18 mouse cellular contexts compared by ENCODE assay signal in the genomic region with DNA sequence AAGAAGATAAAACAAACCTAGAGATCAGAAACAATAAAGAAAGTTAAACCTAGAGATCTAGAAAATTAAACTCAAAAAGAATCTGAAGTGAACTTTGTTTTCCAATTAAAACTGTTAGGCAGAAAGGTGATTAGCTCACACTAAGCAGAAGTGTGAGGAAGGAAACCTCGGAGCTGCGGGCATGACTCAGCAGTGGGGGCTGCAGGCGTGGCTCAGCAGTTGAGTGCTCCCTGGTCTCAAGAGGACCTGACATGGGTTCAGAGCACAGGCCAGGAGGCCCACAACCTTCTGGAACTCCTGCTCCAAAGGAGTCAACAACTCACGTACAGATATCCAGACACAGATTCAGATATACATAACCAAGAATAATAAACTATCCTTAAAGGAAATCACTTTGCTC. TPM values are rescaled to one million over a fixed set of nuclear protein-coding genes. Genes with fewer than 3 reads are reported as not detected.
DNase-seq lines count a peak whose midpoint lies in the region; ATAC-seq lines count a peak whose summit lies in the region.
"Had no signal": no experiment of that assay in that cellular context is flagged by ENCODE, and none has a peak within 500 bp of the region (broad histone marks: within the 10 kb centered on the region; RNA-seq: fewer than 3 reads in every experiment).

No protein-coding gene starts in this region.

- intact Hi-C loops in left cerebral cortex, postnatal 4 days (cut with DNase I) = no loop called here

- no peak overlapping the region for H3K4me3 ChIP-seq in liver, embryonic 16.5 days (ENCODE audit: low read depth, low read length)
- no peak overlapping the region for H3K4me3 ChIP-seq in intestine, embryonic 15.5 days (replicated peaks)
- H3K4me3 ChIP-seq: embryonic facial prominence, embryonic 15.5 days; forebrain, embryonic 13.5 days; hindbrain, embryonic 15.5 days; lung, embryonic 15.5 days; stomach, embryonic 15.5 days had no signal

- no peak overlapping the region for H3K4me2 ChIP-seq in liver, embryonic 16.5 days (ENCODE audit: low read depth, low read length)
- no peak overlapping the region for H3K4me2 ChIP-seq in intestine, embryonic 15.5 days (replicated peaks)
- H3K4me2 ChIP-seq: embryonic facial prominence, embryonic 15.5 days; forebrain, embryonic 13.5 days; hindbrain, embryonic 15.5 days; lung, embryonic 15.5 days; stomach, embryonic 15.5 days had no signal

- peak; percentile 92 for ATAC-seq in granulocyte monocyte progenitor cell, adult 5-6 weeks (replicated peaks; ENCODE audit: poor library complexity, severe bottlenecking)
- peak; percentile 70 for ATAC-seq in liver, embryonic 16.5 days (ENCODE audit: low read depth)
- no peak for ATAC-seq in intestine, embryonic 15.5 days
- ATAC-seq: forebrain, embryonic 13.5 days had no signal

- H3K36me3 ChIP-seq in liver, embryonic 16.5 days (ENCODE audit: control insufficient read depth, insufficient read depth) = peaks cover 13% of the 10 kb centered on the region; the same call in 1 of the 2 replicates
- H3K36me3 ChIP-seq in intestine, embryonic 15.5 days = peaks cover 17% of the 10 kb centered on the region; the same call in 1 of the 2 replicates

- H3K9me3 ChIP-seq in liver, embryonic 16.5 days (replicated peaks; ENCODE audit: control insufficient read depth, low read length) = no peaks in the 10 kb centered on the region
- no peaks in the 10 kb centered on the region for H3K9me3 ChIP-seq in intestine, embryonic 15.5 days
- H3K9me3 ChIP-seq: embryonic facial prominence, embryonic 15.5 days; forebrain, embryonic 13.5 days; hindbrain, embryonic 15.5 days; lung, embryonic 15.5 days; stomach, embryonic 15.5 days had no signal

- no peak overlapping the region for H3K9ac ChIP-seq in liver, embryonic 16.5 days (ENCODE audit: low read depth, low read length)
- no peak overlapping the region for H3K9ac ChIP-seq in intestine, embryonic 15.5 days
- H3K9ac ChIP-seq: embryonic facial prominence, embryonic 15.5 days; forebrain, embryonic 13.5 days; hindbrain, embryonic 15.5 days; lung, embryonic 15.5 days; stomach, embryonic 15.5 days had no signal

- 27% methylated on average over 4 of the region's 4 CpGs for WGBS in liver, embryonic 16.5 days (ENCODE audit: insufficient replicate concordance)
- WGBS in intestine, embryonic 15.5 days = 82% methylated on average over 4 of the region's 4 CpGs

- H3K27ac ChIP-seq in liver, embryonic 16.5 days (ENCODE audit: low read length) = no peak overlapping the region
- no peak overlapping the region for H3K27ac ChIP-seq in intestine, embryonic 15.5 days
- H3K27ac ChIP-seq: embryonic facial prominence, embryonic 15.5 days; forebrain, embryonic 13.5 days; hindbrain, embryonic 15.5 days; lung, embryonic 15.5 days; stomach, embryonic 15.5 days had no signal

- H3K4me1 ChIP-seq in liver, embryonic 16.5 days (ENCODE audit: control insufficient read depth, low read depth, low read length) = peaks cover 5% of the 10 kb centered on the region
- H3K4me1 ChIP-seq in intestine, embryonic 15.5 days (replicated peaks) = no peaks in the 10 kb centered on the region
- H3K4me1 ChIP-seq: embryonic facial prominence, embryonic 15.5 days; forebrain, embryonic 13.5 days; hindbrain, embryonic 15.5 days; stomach, embryonic 15.5 days had no signal

- peak; percentile 65 for DNase-seq in A20 (ENCODE audit: low read depth, low spot score)
- peak; percentile 51 for DNase-seq in MEL-GATA-1-ER (ENCODE audit: extremely low read depth, low read depth)
- DNase-seq in adrenal gland, postnatal 4 days (ENCODE audit: low spot score in 2 of 2) = no peak
- no peak for DNase-seq in left cerebral cortex, postnatal 4 days
- no peak for DNase-seq in kidney, adult 11 months
- DNase-seq: adrenal gland, adult 8-10 months; cerebellum, adult 2 months; gastrocnemius, postnatal 25 days; heart, postnatal 14 days; kidney, adult 9 months had no signal

- H3K27me3 ChIP-seq in liver, embryonic 16.5 days (ENCODE audit: control insufficient read depth, insufficient read depth, low read depth, low read length) = no peaks in the 10 kb centered on the region
- no peaks in the 10 kb centered on the region for H3K27me3 ChIP-seq in intestine, embryonic 15.5 days (replicated peaks)
- H3K27me3 ChIP-seq: embryonic facial prominence, embryonic 15.5 days; forebrain, embryonic 13.5 days; hindbrain, embryonic 15.5 days; lung, embryonic 15.5 days; stomach, embryonic 15.5 days had no signal

RNA-seq across cellular contexts. Expression of a gene that starts 14.5 kb away (rescaled TPM):
- 64.0 and 82.8 TPM in 2 replicates for total RNA-seq in granulocyte monocyte progenitor cell, adult 5-6 weeks (2014; fragmentation: Nextera tagmentation)
- total RNA-seq in granulocyte monocyte progenitor cell, adult 5-6 weeks (2017) = 52.2 and 55.0 TPM in 2 replicates
- 33.5 and 35.6 TPM in 2 replicates for polyA plus RNA-seq in liver, embryonic 16.5 days (2015; fragmentation: Nextera tagmentation; extraction: Ambion mirVana)
- 10 to 100 TPM; 85.8 to 88.4 TPM for total RNA-seq in adrenal gland, postnatal 4 days (2021)
- total RNA-seq in left cerebral cortex, postnatal 4 days (2021) = 10 to 100 TPM; 37.0 to 38.4 TPM
- polyA plus RNA-seq in intestine, embryonic 15.5 days (2015; fragmentation: Nextera tagmentation; extraction: Ambion mirVana) = 57.7 and 66.6 TPM in 2 replicates

RNA-seq across cellular contexts. Expression of a gene that starts 51.9 kb away (rescaled TPM):
- total RNA-seq in granulocyte monocyte progenitor cell, adult 5-6 weeks (2014; fragmentation: Nextera tagmentation) = not detected in 2 replicates
- not detected in 2 replicates for total RNA-seq in granulocyte monocyte progenitor cell, adult 5-6 weeks (2017)
- not detected in 2 replicates for polyA plus RNA-seq in liver, embryonic 16.5 days (2015; fragmentation: Nextera tagmentation; extraction: Ambion mirVana)
- total RNA-seq in adrenal gland, postnatal 4 days (2021) = under 1 TPM; 0.11 to 0.14 TPM
- total RNA-seq in left cerebral cortex, postnatal 4 days (2021) = under 1 TPM; 0.48 to 0.70 TPM
- not detected in 2 replicates for polyA plus RNA-seq in intestine, embryonic 15.5 days (2015; fragmentation: Nextera tagmentation; extraction: Ambion mirVana)
- total RNA-seq: gastrocnemius, postnatal 25 days; heart, postnatal 14 days had no signal

Comparison
In these comparisons a context has a peak if more than half of its experiments do, and no peak if none do; other contexts are left out.
1. DNase-seq: peak in A20 (single experiment) and MEL-GATA-1-ER (single experiment); none in adrenal gland, postnatal 4 days (0 of 2), left cerebral cortex, postnatal 4 days (single experiment) and kidney, adult 11 months (single experiment).